Mouse (Mus musculus): Measurements from ENCODE around the gene Ugdh. TPM values are rescaled to one million over a fixed set of nuclear protein-coding genes. Genes with fewer than 3 reads are reported as not detected.
"Not testable (repeated sequence)": the region's sequence is repeated elsewhere in the genome, so short reads cannot be mapped to it uniquely, and the experiment has no call there.

Ugdh gene
- 91.0 and 94.9 TPM in 2 replicates for polyA plus RNA-seq (2014; fragmentation: Nextera tagmentation; extraction: Ambion mirVana)

- H3K9ac ChIP-seq (ENCODE audit: low read depth, low read length): peak within 1 kb of the TSS; percentile 82
- H3K27me3 ChIP-seq (ENCODE audit: control insufficient read depth, insufficient read depth, low read length): no peaks in the 10 kb centered on the region
- H3K4me2 ChIP-seq: peak within 1 kb of the TSS; percentile 81
- H3K4me1 ChIP-seq (ENCODE audit: control insufficient read depth, insufficient read depth, low read length): peaks cover 24% of the 10 kb centered on the region
- ATAC-seq (replicated peaks; ENCODE audit: insufficient number of reproducible peaks, low FRiP score, low TSS enrichment): peak; percentile 97
- under 1% methylated on average over 51 of the region's 51 CpGs for WGBS (ENCODE audit: insufficient replicate concordance)
- no peaks in the 10 kb centered on the region for H3K36me3 ChIP-seq (ENCODE audit: control insufficient read depth, insufficient read depth, low read length)
- H3K4me3 ChIP-seq (ENCODE audit: low read depth, low read length): peak within 1 kb of the TSS; percentile 71
- no peaks in the 10 kb centered on the region for H3K9me3 ChIP-seq (replicated peaks; ENCODE audit: control insufficient read depth, low read length)
- H3K27ac ChIP-seq (ENCODE audit: low read depth, low read length): peak within 1 kb of the TSS; percentile 93
These were observed at the start of gene Ugdh for GRCm38 (mm10) chr5:65435806-65436561. Gene Ugdh, minus strand, starts transcription at chr5:65435949.

GRCm38 (mm10) chr5:65482996-65483395, 47.2 kb upstream of the Ugdh start:
- WGBS (ENCODE audit: insufficient replicate concordance): 79% methylated on average over 4 of the region's 4 CpGs
- peaks cover 23% of the 10 kb centered on the region for H3K4me1 ChIP-seq (ENCODE audit: control insufficient read depth, insufficient read depth, low read length)

DNA sequence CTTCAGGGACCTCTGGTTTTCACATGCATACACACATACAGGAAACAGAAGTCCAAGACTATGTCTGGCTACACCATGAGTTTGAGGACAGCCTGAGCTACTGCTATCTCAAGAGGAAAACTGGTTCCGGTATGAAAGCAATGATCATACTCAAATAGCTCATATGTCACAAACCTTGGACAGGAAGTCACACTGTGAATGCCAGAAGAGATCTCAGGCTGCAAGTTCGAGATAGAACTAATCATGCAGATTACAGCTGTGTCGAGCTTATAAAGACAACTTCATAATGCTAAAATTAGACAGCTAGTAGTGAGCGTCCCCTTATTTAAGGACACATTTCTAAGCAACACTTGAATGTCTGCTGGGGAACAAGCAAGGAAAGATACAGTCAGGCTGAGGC, 44.8 kb upstream of the Ugdh start:
- Histone ChIP-seq H3K9me3 (replicated peaks; ENCODE audit: control insufficient read depth, low read length) (no peaks in the 10 kb centered on the region), H3K27ac (ENCODE audit: low read depth, low read length) (peak overlapping the region; percentile 68), H3K4me2 (no peak overlapping the region), H3K9ac (ENCODE audit: low read depth, low read length) (0 out of 2 replicates have a peak overlapping the region, but pooled peaks have one; percentile 5), H3K27me3 (ENCODE audit: control insufficient read depth, insufficient read depth, low read length) (no peaks in the 10 kb centered on the region), H3K36me3 (ENCODE audit: control insufficient read depth, insufficient read depth, low read length) (no peaks in the 10 kb centered on the region), H3K4me3 (ENCODE audit: low read depth, low read length) (no peak overlapping the region), H3K4me1 (ENCODE audit: control insufficient read depth, insufficient read depth, low read length) (peaks cover 19% of the 10 kb centered on the region)
- WGBS (ENCODE audit: insufficient replicate concordance): 21% methylated on average over 4 of the region's 4 CpGs
- ATAC-seq (replicated peaks; ENCODE audit: insufficient number of reproducible peaks, low FRiP score, low TSS enrichment): no peak

More at GRCm38 (mm10) chr5:65482996-65483395, 47.2 kb upstream of the Ugdh start:
- no peaks in the 10 kb centered on the region for H3K36me3 ChIP-seq (ENCODE audit: control insufficient read depth, insufficient read depth, low read length)
- no peaks in the 10 kb centered on the region for H3K9me3 ChIP-seq (replicated peaks; ENCODE audit: control insufficient read depth, low read length)
- no peaks in the 10 kb centered on the region for H3K27me3 ChIP-seq (ENCODE audit: control insufficient read depth, insufficient read depth, low read length)
- H3K4me2 ChIP-seq: no peak overlapping the region
- no peak for ATAC-seq (replicated peaks; ENCODE audit: insufficient number of reproducible peaks, low FRiP score, low TSS enrichment)
- H3K27ac ChIP-seq (ENCODE audit: low read depth, low read length): no peak overlapping the region
- no peak overlapping the region for H3K4me3 ChIP-seq (ENCODE audit: low read depth, low read length)
- no peak overlapping the region for H3K9ac ChIP-seq (ENCODE audit: low read depth, low read length)

DNA sequence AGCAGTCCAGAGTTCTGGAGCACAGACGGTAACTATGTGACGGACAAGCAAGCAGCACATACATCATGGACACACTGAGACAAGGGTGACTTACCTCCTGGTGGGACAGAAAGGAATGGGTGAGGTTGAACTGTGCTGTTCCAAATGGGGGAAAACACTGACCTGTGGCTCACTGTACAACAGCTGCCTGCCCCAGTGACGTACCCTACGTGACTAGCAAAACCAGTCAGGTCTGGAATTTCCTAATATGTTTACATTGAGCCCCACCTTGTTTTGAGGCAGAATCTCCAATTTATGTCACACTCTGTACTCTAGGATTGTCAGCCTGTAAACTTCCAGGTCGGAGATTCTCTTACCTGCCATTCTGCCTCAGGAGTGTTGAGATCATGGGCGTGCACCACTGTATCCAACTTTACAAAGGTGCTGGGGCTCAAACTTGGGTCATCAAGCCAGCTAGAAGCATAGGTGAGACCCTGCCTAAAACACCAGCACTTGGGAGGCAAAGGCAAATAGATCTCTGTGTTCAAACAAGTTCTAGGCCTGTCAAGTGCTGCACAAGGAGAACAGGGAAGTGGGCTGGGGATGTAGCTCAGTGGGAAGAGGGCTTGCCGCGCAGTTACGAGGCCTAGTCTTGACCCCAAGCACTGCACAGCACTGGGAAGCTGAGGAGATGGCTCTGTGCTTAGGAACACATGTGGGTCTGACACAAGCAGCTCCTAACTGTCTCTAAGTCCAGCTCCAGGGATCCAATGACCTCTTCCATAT, 44.1 kb upstream of the Ugdh start:
- Histone ChIP-seq H3K27me3 (ENCODE audit: control insufficient read depth, insufficient read depth, low read length) (no peaks in the 10 kb centered on the region), H3K4me2 (no peak overlapping the region), H3K36me3 (ENCODE audit: control insufficient read depth, insufficient read depth, low read length) (no peaks in the 10 kb centered on the region), H3K4me3 (ENCODE audit: low read depth, low read length) (no peak overlapping the region), H3K27ac (ENCODE audit: low read depth, low read length) (peak overlapping the region; percentile 68), H3K9ac (ENCODE audit: low read depth, low read length) (no peak overlapping the region), H3K9me3 (replicated peaks; ENCODE audit: control insufficient read depth, low read length) (no peaks in the 10 kb centered on the region), H3K4me1 (ENCODE audit: control insufficient read depth, insufficient read depth, low read length) (peaks cover 19% of the 10 kb centered on the region)
- WGBS (ENCODE audit: insufficient replicate concordance): 89% methylated on average over 9 of the region's 9 CpGs
- ATAC-seq (replicated peaks; ENCODE audit: insufficient number of reproducible peaks, low FRiP score, low TSS enrichment): no peak

DNA sequence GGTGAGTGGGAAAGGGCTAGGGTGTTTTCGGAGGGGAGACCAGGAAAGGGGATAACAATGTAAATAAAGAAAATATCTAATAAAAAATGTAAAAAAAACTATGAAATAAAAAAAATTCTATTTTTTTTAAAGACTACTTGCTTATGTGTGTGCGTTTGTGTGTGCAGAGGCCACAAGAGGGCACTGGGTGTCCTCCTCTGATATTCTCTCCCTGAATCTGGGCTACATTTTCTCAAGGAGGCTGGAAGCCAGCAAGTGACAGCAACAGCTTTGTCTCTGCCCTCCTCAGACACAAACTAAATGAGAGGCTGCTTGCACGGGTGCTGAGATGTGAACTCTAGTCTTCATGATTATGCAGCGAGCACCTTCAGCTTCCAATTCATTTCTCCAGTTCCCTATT, 42.5 kb upstream of the Ugdh start:
- no peak overlapping the region for H3K27ac ChIP-seq (ENCODE audit: low read depth, low read length)
- peaks cover 13% of the 10 kb centered on the region for H3K4me1 ChIP-seq (ENCODE audit: control insufficient read depth, insufficient read depth, low read length)
- 72% methylated on average over 4 of the region's 4 CpGs for WGBS (ENCODE audit: insufficient replicate concordance)
- no peak overlapping the region for H3K9ac ChIP-seq (ENCODE audit: low read depth, low read length)
- no peaks in the 10 kb centered on the region for H3K36me3 ChIP-seq (ENCODE audit: control insufficient read depth, insufficient read depth, low read length)
- H3K9me3 ChIP-seq (replicated peaks; ENCODE audit: control insufficient read depth, low read length): no peaks in the 10 kb centered on the region
- H3K4me3 ChIP-seq (ENCODE audit: low read depth, low read length): no peak overlapping the region
- H3K27me3 ChIP-seq (ENCODE audit: control insufficient read depth, insufficient read depth, low read length): no peaks in the 10 kb centered on the region
- ATAC-seq (replicated peaks; ENCODE audit: insufficient number of reproducible peaks, low FRiP score, low TSS enrichment): no peak
- H3K4me2 ChIP-seq: no peak overlapping the region

DNA sequence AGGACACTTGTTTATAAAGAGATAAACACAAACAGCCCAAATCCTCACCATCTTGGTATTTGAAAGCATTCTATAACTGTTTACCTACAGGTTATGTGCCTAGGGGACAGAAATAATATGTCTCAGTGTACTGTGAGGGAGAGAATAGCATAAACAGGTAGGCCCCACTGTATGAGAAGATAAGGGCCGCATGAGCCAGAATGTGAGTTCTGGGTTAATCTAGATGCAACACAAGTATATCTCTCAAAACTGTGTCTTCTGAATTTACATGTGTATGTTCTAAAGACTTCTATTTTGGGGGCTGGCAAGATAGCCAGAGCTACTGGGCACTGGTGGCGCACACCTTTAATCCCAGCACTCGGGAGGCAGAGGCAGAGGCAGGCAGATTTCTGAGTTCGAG, 41.0 kb upstream of the Ugdh start:
- peaks cover 15% of the 10 kb centered on the region for H3K4me1 ChIP-seq (ENCODE audit: control insufficient read depth, insufficient read depth, low read length)
- not testable (repeated sequence) for H3K27ac ChIP-seq (ENCODE audit: low read depth, low read length); H3K9ac ChIP-seq (ENCODE audit: low read depth, low read length); H3K4me2 ChIP-seq; H3K36me3 ChIP-seq (ENCODE audit: control insufficient read depth, insufficient read depth, low read length); H3K9me3 ChIP-seq (replicated peaks; ENCODE audit: control insufficient read depth, low read length); ATAC-seq (replicated peaks; ENCODE audit: insufficient number of reproducible peaks, low FRiP score, low TSS enrichment); H3K27me3 ChIP-seq (ENCODE audit: control insufficient read depth, insufficient read depth, low read length); H3K4me3 ChIP-seq (ENCODE audit: low read depth, low read length)
- 83% methylated on average over 4 of the region's 4 CpGs for WGBS (ENCODE audit: insufficient replicate concordance)

DNA sequence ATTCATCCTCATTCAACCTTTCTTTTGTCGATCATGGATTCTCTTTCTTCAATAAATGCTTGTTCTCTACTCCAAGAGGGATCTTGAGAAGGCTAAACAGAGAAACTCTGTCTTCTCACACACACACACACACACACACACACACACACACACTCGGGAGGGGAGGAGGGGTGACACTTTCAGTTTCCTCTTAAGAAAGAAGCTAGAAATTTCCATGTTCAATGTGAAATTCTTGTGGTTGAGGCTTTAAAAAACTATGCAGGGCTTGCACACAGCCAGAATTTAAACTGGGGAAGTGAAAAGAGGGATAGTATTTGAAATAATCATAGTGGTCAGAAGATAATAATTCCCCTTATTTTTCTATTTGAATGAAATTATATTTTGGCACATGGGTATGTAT, 40.1 kb upstream of the Ugdh start:
- Histone ChIP-seq H3K27ac (ENCODE audit: low read depth, low read length) (no peak overlapping the region), H3K9ac (ENCODE audit: low read depth, low read length) (no peak overlapping the region), H3K9me3 (replicated peaks; ENCODE audit: control insufficient read depth, low read length) (no peaks in the 10 kb centered on the region), H3K36me3 (ENCODE audit: control insufficient read depth, insufficient read depth, low read length) (no peaks in the 10 kb centered on the region), H3K27me3 (ENCODE audit: control insufficient read depth, insufficient read depth, low read length) (no peaks in the 10 kb centered on the region), H3K4me3 (ENCODE audit: low read depth, low read length) (no peak overlapping the region), H3K4me2 (no peak overlapping the region), H3K4me1 (ENCODE audit: control insufficient read depth, insufficient read depth, low read length) (peaks cover 13% of the 10 kb centered on the region)
- no peak for ATAC-seq (replicated peaks; ENCODE audit: insufficient number of reproducible peaks, low FRiP score, low TSS enrichment)
- 76% methylated on average over 2 of the region's 2 CpGs for WGBS (ENCODE audit: insufficient replicate concordance)

- 82% methylated on average over 6 of the region's 6 CpGs for WGBS (ENCODE audit: insufficient replicate concordance)
- no peak overlapping the region for H3K4me2 ChIP-seq
- H3K36me3 ChIP-seq (ENCODE audit: control insufficient read depth, insufficient read depth, low read length): peaks cover 11% of the 10 kb centered on the region
These were observed 34.0 kb upstream of the Ugdh start for GRCm38 (mm10) chr5:65469766-65470165.

More at GRCm38 (mm10) chr5:65469766-65470165, 34.0 kb upstream of the Ugdh start:
- H3K9ac ChIP-seq (ENCODE audit: low read depth, low read length): no peak overlapping the region
- H3K27me3 ChIP-seq (ENCODE audit: control insufficient read depth, insufficient read depth, low read length): no peaks in the 10 kb centered on the region
- no peak overlapping the region for H3K4me3 ChIP-seq (ENCODE audit: low read depth, low read length)
- H3K4me1 ChIP-seq (ENCODE audit: control insufficient read depth, insufficient read depth, low read length): 0 out of 2 replicates have a peak, but pooled peaks cover 3% of the 10 kb centered on the region
- no peak overlapping the region for H3K27ac ChIP-seq (ENCODE audit: low read depth, low read length)
- no peaks in the 10 kb centered on the region for H3K9me3 ChIP-seq (replicated peaks; ENCODE audit: control insufficient read depth, low read length)
- no peak for ATAC-seq (replicated peaks; ENCODE audit: insufficient number of reproducible peaks, low FRiP score, low TSS enrichment)

Measured in heart, embryonic 11.5 days (tissue).